14 mouse cellular contexts compared by ENCODE assay signal in the genomic region with DNA sequence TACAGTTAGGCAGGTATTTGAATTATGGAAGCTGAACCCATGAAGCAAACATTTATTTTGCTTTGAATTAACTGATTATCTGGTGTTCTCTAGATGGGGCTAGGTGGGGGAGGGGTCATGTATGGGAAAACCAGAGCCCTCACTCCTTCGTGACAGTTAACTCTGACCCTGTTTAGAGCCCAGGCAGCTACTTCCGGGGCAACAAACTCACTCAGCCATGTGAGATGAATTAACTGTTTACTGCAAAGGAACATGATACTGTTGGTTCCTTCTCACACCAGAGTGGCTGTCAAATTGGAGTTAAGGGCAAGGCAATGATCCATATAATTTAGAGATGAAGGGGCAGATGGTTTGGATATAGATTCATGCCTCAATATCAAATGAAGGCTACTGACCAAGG.
"Had no signal": no experiment of that assay in that cellular context is flagged by ENCODE, and none has a peak within 500 bp of the region (broad histone marks: within the 10 kb centered on the region; RNA-seq: fewer than 3 reads in every experiment).

No protein-coding gene starts in this region.

- H3K36me3 ChIP-seq: limb, embryonic 15.5 days; liver, embryonic 12.5 days; midbrain, embryonic 15.5 days; neural tube, embryonic 13.5 days had no signal

- H3K27me3 ChIP-seq: limb, embryonic 15.5 days; liver, embryonic 12.5 days; midbrain, embryonic 15.5 days; neural tube, embryonic 13.5 days had no signal

- H3K27ac ChIP-seq: limb, embryonic 15.5 days; liver, embryonic 12.5 days; midbrain, embryonic 15.5 days; neural tube, embryonic 13.5 days had no signal

- H3K4me3 ChIP-seq: limb, embryonic 15.5 days; liver, embryonic 12.5 days; midbrain, embryonic 15.5 days; neural tube, embryonic 13.5 days had no signal

- H3K4me1 ChIP-seq: liver, embryonic 12.5 days; midbrain, embryonic 15.5 days had no signal

- H3K4me2 ChIP-seq: limb, embryonic 15.5 days; liver, embryonic 12.5 days; lung, embryonic 14.5 days; midbrain, embryonic 11.5 days; midbrain, embryonic 15.5 days; neural tube, embryonic 13.5 days had no signal

- H3K9me3 ChIP-seq: limb, embryonic 15.5 days; liver, embryonic 12.5 days; midbrain, embryonic 15.5 days; neural tube, embryonic 13.5 days had no signal

- ATAC-seq: liver, embryonic 12.5 days; midbrain, embryonic 15.5 days had no signal

- H3K9ac ChIP-seq: limb, embryonic 15.5 days; liver, embryonic 12.5 days; lung, embryonic 14.5 days; midbrain, embryonic 15.5 days; neural tube, embryonic 13.5 days had no signal

- DNase-seq: kidney, adult 11 months; kidney, postnatal 25 days; layer of hippocampus, adult 9-11 months; layer of hippocampus, postnatal 36 days; lung, embryonic 14.5 days; lung, postnatal 10 days; lung, postnatal 4 days; right cerebral cortex, postnatal 14 days; thymus, postnatal 36 days had no signal
